8 mouse cellular contexts compared by ENCODE assay signal in genomic region chr17:31519344-31519945, GRCm38 (mm10). TPM values are rescaled to one million over a fixed set of nuclear protein-coding genes. Genes with fewer than 3 reads are reported as not detected.
DNase-seq lines count a peak whose midpoint lies in the region; ATAC-seq and TF ChIP-seq lines count a peak whose summit lies in the region.

No protein-coding gene starts in this region.

- 3% methylated on average over 7 of the region's 7 CpGs for WGBS in kidney, embryonic 16.5 days

- intact Hi-C loops in gastrocnemius, postnatal 36 days (cut with DNase I), result no loop called here

- peaks cover 15% of the 10 kb centered on the region for H3K4me1 ChIP-seq in kidney, embryonic 16.5 days (ENCODE audit: insufficient read depth, low read length)

- H3K9ac ChIP-seq in kidney, embryonic 16.5 days (replicated peaks; ENCODE audit: low read length), result peak overlapping the region; percentile 45

- H3ac ChIP-seq in myocyte (ENCODE audit: control insufficient read depth, insufficient read length), result no peak overlapping the region

- H3K27ac ChIP-seq in kidney, embryonic 16.5 days (ENCODE audit: low read length), result peak overlapping the region; percentile 58

- H3K9me3 ChIP-seq in kidney, embryonic 16.5 days (ENCODE audit: low read length), result no peaks in the 10 kb centered on the region

- H3K36me3 ChIP-seq in kidney, embryonic 16.5 days (ENCODE audit: insufficient read depth, low read length), result peaks cover 16% of the 10 kb centered on the region
- no peaks in the 10 kb centered on the region for H3K36me3 ChIP-seq in myocyte (ENCODE audit: control insufficient read depth, insufficient read depth)

- peak overlapping the region; percentile 76 for H3K4me2 ChIP-seq in kidney, embryonic 16.5 days (replicated peaks; ENCODE audit: low read depth, low read length)
- peak overlapping the region; percentile 54 for H3K4me2 ChIP-seq in myocyte (ENCODE audit: low read depth)

- DNase-seq in kidney, postnatal 10 days, result no peak
- DNase-seq in c-Kit-positive CD71-positive TER-119-negative erythroid progenitor cells, embryonic 14.5 days (ENCODE audit: low read depth), result peak; percentile 19
- no peak for DNase-seq in thymus, postnatal 10 days (ENCODE audit: low spot score in 2 of 2)
- no peak for DNase-seq in gastrocnemius, postnatal 36 days
- no peak for DNase-seq in cerebellum, postnatal 14 days

- no peaks in the 10 kb centered on the region for H3K27me3 ChIP-seq in kidney, embryonic 16.5 days (ENCODE audit: insufficient read depth, low read length)
- H3K27me3 ChIP-seq in myocyte (ENCODE audit: control insufficient read depth, insufficient read depth, insufficient read length), result no peaks in the 10 kb centered on the region

- peak overlapping the region; percentile 65 for H3K4me3 ChIP-seq in kidney, embryonic 16.5 days (ENCODE audit: low read length)
- peak overlapping the region; percentile 65 for H3K4me3 ChIP-seq in myocyte

- peak; percentile 2; the same call in 1 of the 2 replicates for ATAC-seq in kidney, embryonic 16.5 days (ENCODE audit: low FRiP score, low TSS enrichment)
- ATAC-seq in inflammation-experienced regulatory T-cells, adult 6 months, result peak; percentile 18

- H3K79me2 ChIP-seq in myocyte (ENCODE audit: control insufficient read depth, insufficient read depth), result no peaks in the 10 kb centered on the region

- TF ChIP-seq POLR2A in myocyte (IDR thresholded peaks at IDR 0.05; ENCODE audit: insufficient read length, low read depth), result no peak

TF ChIP-seq in myocyte, 11 proteins besides CTCF, POLR2A, EP300 and RAD21:
- TF ChIP-seq MYOD1 (IDR thresholded peaks at IDR 0.05; ENCODE audit: control insufficient read depth in 1 of 3, insufficient read length in 2 of 3, low read depth in 2 of 3) (no peak), POLR2AphosphoS2 (IDR thresholded peaks at IDR 0.05; ENCODE audit: insufficient read length, low read depth) (no peak), SRF (IDR thresholded peaks at IDR 0.05; ENCODE audit: control insufficient read depth, insufficient read length, low read depth) (no peak), TCF12 (IDR thresholded peaks at IDR 0.05; ENCODE audit: insufficient read depth, poor library complexity, severe bottlenecking) (no peak), CEBPB (IDR thresholded peaks at IDR 0.05; ENCODE audit: insufficient read depth, poor library complexity, severe bottlenecking) (no peak), E2F4 (IDR thresholded peaks at IDR 0.05; ENCODE audit: insufficient read depth) (no peak), TCF3 (IDR thresholded peaks at IDR 0.05; ENCODE audit: insufficient read length, low read depth) (no peak)

RNA-seq across cellular contexts. Expression of gene Wdr4, which starts 0.3 kb away (rescaled TPM):
- 51.6 and 57.8 TPM in 2 replicates for polyA plus RNA-seq in kidney, embryonic 16.5 days (2015; fragmentation: Nextera tagmentation; extraction: Ambion mirVana)
- polyA plus RNA-seq in inflammation-experienced regulatory T-cells, adult 6 months (2017; shearing (Covaris generic)), result 10 to 100 TPM; 11.4 to 17.7 (median 17.7) TPM
- polyA plus RNA-seq in myocyte (2012; fragmentation: generic; extraction: Trizol), result 26.1 TPM
- 1 to 10 TPM; 5.0 to 5.3 TPM for total RNA-seq in gastrocnemius, postnatal 36 days (2021)

RNA-seq across cellular contexts. Expression of gene Ndufv3, which starts 0.5 kb away (rescaled TPM):
- polyA plus RNA-seq in kidney, embryonic 16.5 days (2015; fragmentation: Nextera tagmentation; extraction: Ambion mirVana), result 262 and 271 TPM in 2 replicates
- polyA plus RNA-seq in inflammation-experienced regulatory T-cells, adult 6 months (2017; shearing (Covaris generic)), result 100 to 1,000 TPM; 229 to 248 (median 246) TPM
- 469 TPM for polyA plus RNA-seq in myocyte (2012; fragmentation: generic; extraction: Trizol)
- 100 to 1,000 TPM; 439 to 467 TPM for total RNA-seq in gastrocnemius, postnatal 36 days (2021)

RNA-seq across cellular contexts. Expression of gene Pknox1, which starts 45.1 kb away (rescaled TPM):
- 38.2 and 44.5 TPM in 2 replicates for polyA plus RNA-seq in kidney, embryonic 16.5 days (2015; fragmentation: Nextera tagmentation; extraction: Ambion mirVana)
- 10 to 100 TPM; 42.0 to 53.1 (median 44.8) TPM for polyA plus RNA-seq in inflammation-experienced regulatory T-cells, adult 6 months (2017; shearing (Covaris generic))
- 15.3 TPM for polyA plus RNA-seq in myocyte (2012; fragmentation: generic; extraction: Trizol)
- total RNA-seq in gastrocnemius, postnatal 36 days (2021), result 1 to 10 TPM; 6.0 to 7.2 TPM
